Mouse (Mus musculus) cerebellum, postnatal 4 days (tissue): ENCODE measurements around the gene Rhox3e.
"Not testable (repeated sequence)": the region's sequence is repeated elsewhere in the genome, so short reads cannot be mapped to it uniquely, and the experiment has no call there.

Source experiments
- DNase-seq, 2 experiments: peaks; one replicate each; pipeline ENCODE4 v3.0.0; 2022; ENCODE audit warnings: low spot score in 2 of 2, mixed read lengths in 1 of 2

Gene Rhox3e

DNA sequence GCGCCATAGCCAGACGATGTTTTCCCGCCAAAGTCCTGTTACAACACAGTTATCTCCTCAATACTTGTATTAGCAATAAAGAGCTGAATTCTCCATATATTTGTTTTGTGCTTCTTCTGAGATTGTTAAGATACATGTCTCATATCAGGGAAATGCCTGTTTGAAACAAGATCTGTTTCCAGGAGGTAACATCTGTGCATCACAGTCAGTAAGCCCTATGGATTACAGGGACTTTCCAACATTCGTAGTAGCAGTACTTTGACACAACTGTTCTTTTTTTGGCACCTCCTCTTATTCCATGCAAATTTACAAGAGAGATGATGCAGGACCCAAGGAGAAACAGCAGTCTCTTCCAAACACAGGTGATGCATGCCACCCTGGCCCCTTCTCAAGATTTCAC, at the start of gene Rhox3e:
Rhox3e (plus strand) TSS at position 301 of the 400 bp plus-strand sequence.
- DNase-seq, result not testable (repeated sequence)

DNA sequence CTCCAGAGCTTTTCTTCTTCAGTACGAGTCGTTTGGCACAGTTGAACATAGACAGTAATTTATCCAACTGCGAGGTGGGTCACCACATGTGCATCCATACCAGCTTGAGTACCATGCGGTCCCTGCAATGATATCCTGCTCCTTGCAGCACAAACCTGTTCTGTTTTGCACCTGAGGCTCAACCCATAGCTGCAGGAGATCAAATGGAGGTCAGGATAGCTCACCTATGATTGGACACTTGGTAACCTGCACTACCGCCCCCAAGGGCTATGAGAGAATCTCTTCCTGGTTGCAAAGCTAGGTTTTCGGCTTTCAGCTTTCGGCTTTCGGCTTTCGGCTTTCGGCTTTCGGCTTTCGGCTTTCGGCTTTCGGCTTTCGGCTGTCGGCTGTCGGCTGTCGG, 27.8 kb upstream of the Rhox3e start, which contains the start of gene Rhox4d:
Rhox4d (plus strand) TSS at position 301 of the 400 bp plus-strand sequence.
- DNase-seq, result not testable (repeated sequence)

DNA sequence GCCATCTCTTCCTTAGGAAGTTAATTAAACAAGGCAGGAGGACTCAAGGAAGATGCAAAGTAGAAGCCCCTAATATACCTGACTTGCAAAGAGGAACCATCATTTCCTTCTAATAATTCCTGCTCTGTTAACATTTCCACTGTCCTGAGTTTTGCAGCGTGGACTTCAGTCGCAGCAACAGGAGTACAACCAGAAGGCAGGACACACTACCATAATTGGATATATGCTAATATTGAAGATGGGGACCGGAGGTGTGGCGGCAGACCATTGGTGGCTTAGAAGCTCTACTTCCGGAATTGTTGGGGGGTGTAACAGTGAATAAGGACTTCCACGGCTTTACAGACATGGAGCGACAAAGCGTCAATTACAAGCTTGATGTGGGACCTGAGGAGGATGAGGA, 11.7 kb upstream of the Rhox3e start, which contains the start of gene Rhox2e:
Rhox2e (plus strand) TSS at position 301 of the 400 bp plus-strand sequence.
- not testable (repeated sequence) for DNase-seq

DNA sequence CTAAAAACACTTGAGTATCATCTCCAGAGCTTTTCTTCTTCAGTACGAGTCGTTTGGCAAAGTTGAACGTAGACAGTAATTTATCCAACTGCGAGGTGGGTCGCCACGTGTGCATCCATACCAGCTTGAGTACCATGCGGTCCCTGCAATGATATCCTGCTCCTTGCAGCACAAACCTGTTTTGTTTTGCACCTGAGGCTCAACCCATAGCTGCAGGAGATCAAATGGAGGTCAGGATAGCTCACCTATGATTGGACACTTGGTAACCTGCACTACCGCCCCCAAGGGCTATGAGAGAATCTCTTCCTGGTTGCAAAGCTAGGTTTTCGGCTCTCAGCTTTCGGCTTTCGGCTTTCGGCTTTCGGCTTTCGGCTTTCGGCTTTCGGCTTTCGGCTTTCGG, 15.3 kb downstream of the Rhox3e start, which contains the start of gene Rhox4e:
Rhox4e (plus strand) TSS at position 301 of the 400 bp plus-strand sequence.
- not testable (repeated sequence) for DNase-seq

GRCm38 (mm10) chrX:37571105-37571504, 29.3 kb downstream of the Rhox3e start, which contains the start of gene Rhox2f:
Rhox2f (plus strand) TSS chrX:37571405.
- not testable (repeated sequence) for DNase-seq

DNA sequence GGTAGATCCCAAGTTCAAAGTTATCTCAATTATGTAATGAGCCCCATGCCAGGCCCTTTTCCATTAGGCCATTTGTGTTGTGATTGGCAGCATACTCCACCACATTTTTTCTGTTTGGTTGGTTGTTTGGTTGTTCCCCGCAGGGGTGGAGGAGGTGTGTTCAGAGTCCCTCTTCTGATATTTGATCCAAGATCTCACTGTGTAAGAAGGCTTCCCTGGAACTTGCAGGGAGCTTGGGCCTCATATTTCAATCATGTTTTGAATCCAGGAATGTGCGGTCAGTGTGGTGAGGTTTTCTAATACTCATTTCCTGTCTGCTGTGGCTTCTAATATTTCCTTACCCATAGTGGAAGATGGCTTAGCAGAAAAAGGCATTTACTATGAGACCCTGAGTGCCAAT, 30.8 kb downstream of the Rhox3e start:
- DNase-seq, result not testable (repeated sequence)

GRCm38 (mm10) chrX:37580692-37581091, 38.9 kb downstream of the Rhox3e start, which contains the start of gene Rhox3f:
Rhox3f (plus strand) TSS chrX:37580992.
- not testable (repeated sequence) for DNase-seq
